Comparison of ENCODE assay signal across 8 mouse cellular contexts in genomic region chr7:28381938-28382337, GRCm38 (mm10). TPM values are rescaled to one million over a fixed set of nuclear protein-coding genes. Genes with fewer than 3 reads are reported as not detected.
DNase-seq lines count a peak whose midpoint lies in the region; ATAC-seq and TF ChIP-seq lines count a peak whose summit lies in the region.

No protein-coding gene starts in this region.

- H3K9ac ChIP-seq in ES-E14 (ENCODE audit: insufficient read depth, low read depth, low read length, poor library complexity, severe bottlenecking), result peak overlapping the region; percentile 84
- H3K9ac ChIP-seq in hindbrain, embryonic 13.5 days, result peak overlapping the region; percentile 61; the same call in 1 of the 2 replicates
- H3K9ac ChIP-seq in limb, embryonic 15.5 days, result peak overlapping the region; percentile 37
- H3K9ac ChIP-seq in midbrain, embryonic 16.5 days (ENCODE audit: low read depth, low read length), result peak overlapping the region; percentile 52

- peaks cover 22% of the 10 kb centered on the region for H3K27me3 ChIP-seq in hindbrain, embryonic 13.5 days
- H3K27me3 ChIP-seq in limb, embryonic 15.5 days, result no peaks in the 10 kb centered on the region
- peaks cover 4% of the 10 kb centered on the region; the same call in 1 of the 2 replicates for H3K27me3 ChIP-seq in midbrain, embryonic 16.5 days (ENCODE audit: control insufficient read depth, insufficient read depth, low read depth, low read length)

- H3K27ac ChIP-seq in ES-E14 (ENCODE audit: insufficient read depth, low read depth, low read length, poor library complexity, severe bottlenecking), result peak overlapping the region; percentile 95
- H3K27ac ChIP-seq in hindbrain, embryonic 13.5 days, result peak overlapping the region; percentile 76
- H3K27ac ChIP-seq in limb, embryonic 15.5 days, result peak overlapping the region; percentile 99
- peak overlapping the region; percentile 40; the same call in 1 of the 2 replicates for H3K27ac ChIP-seq in midbrain, embryonic 16.5 days (ENCODE audit: low read length)

- in situ Hi-C loops in ES-E14 (cut with MboI; ENCODE audit: low sequenced_read_pairs in 2 of 2, unreplicated experiment in 2 of 2), result no loop called here

- peak overlapping the region; percentile 44 for H3K4me2 ChIP-seq in hindbrain, embryonic 13.5 days
- H3K4me2 ChIP-seq in limb, embryonic 15.5 days, result peak overlapping the region; percentile 66
- peak overlapping the region; percentile 40 for H3K4me2 ChIP-seq in midbrain, embryonic 16.5 days (ENCODE audit: low read length)

- DNase-seq in ES-E14 (ENCODE audit: low read depth, low spot score), result peak; percentile 34
- DNase-seq in adrenal gland, postnatal 36 days, result peak; percentile 82 to 89
- DNase-seq in forelimb bud, embryonic 11.5 days (ENCODE audit: low read depth, low spot score), result peak; percentile 83
- DNase-seq in spleen, postnatal 4 days (ENCODE audit: low spot score in 2 of 2), result peak; percentile 80 to 87
- DNase-seq in layer of hippocampus, adult 9-10 months (ENCODE audit: low spot score), result no peak

- 6% methylated on average over 20 of the region's 20 CpGs for WGBS in hindbrain, embryonic 13.5 days
- 1% methylated on average over 20 of the region's 20 CpGs for WGBS in limb, embryonic 15.5 days
- 7% methylated on average over 20 of the region's 20 CpGs for WGBS in midbrain, embryonic 16.5 days

- H3K9me3 ChIP-seq in ES-E14 (ENCODE audit: control insufficient read depth, insufficient read depth, low read depth, low read length), result no peaks in the 10 kb centered on the region
- no peaks in the 10 kb centered on the region for H3K9me3 ChIP-seq in hindbrain, embryonic 13.5 days
- H3K9me3 ChIP-seq in limb, embryonic 15.5 days, result no peaks in the 10 kb centered on the region
- H3K9me3 ChIP-seq in midbrain, embryonic 16.5 days (replicated peaks; ENCODE audit: control insufficient read depth, low read length, poor library complexity, severe bottlenecking), result no peaks in the 10 kb centered on the region

- peaks cover 12% of the 10 kb centered on the region for H3K36me3 ChIP-seq in ES-E14 (ENCODE audit: control insufficient read depth, insufficient read depth, low read length, poor library complexity, severe bottlenecking)
- peaks cover 17% of the 10 kb centered on the region for H3K36me3 ChIP-seq in hindbrain, embryonic 13.5 days
- peaks cover 20% of the 10 kb centered on the region for H3K36me3 ChIP-seq in limb, embryonic 15.5 days
- H3K36me3 ChIP-seq in midbrain, embryonic 16.5 days (ENCODE audit: control insufficient read depth, insufficient read depth, low read length), result 0 out of 2 replicates have a peak, but pooled peaks cover 3% of the 10 kb centered on the region

- ATAC-seq in hindbrain, embryonic 13.5 days (ENCODE audit: low FRiP score), result peak; percentile 6; the same call in 1 of the 2 replicates
- peak; percentile 49; the same call in 1 of the 2 replicates for ATAC-seq in limb, embryonic 15.5 days (ENCODE audit: insufficient number of reproducible peaks, low FRiP score, low TSS enrichment, low read depth)
- ATAC-seq in midbrain, embryonic 16.5 days, result 0 out of 2 replicates have a peak, but pooled peaks have one; percentile 29

- H3K4me3 ChIP-seq in ES-E14 (ENCODE audit: insufficient read depth in 1 of 2, low read depth in 1 of 2, low read length in 2 of 2, poor library complexity in 1 of 2, severe bottlenecking in 1 of 2), result peak overlapping the region; percentile 61 to 68
- no peak overlapping the region for H3K4me3 ChIP-seq in hindbrain, embryonic 13.5 days
- peak overlapping the region; percentile 36 for H3K4me3 ChIP-seq in limb, embryonic 15.5 days
- peak overlapping the region; percentile 9 for H3K4me3 ChIP-seq in midbrain, embryonic 16.5 days (ENCODE audit: low read depth, low read length)

- H3K4me1 ChIP-seq in ES-E14 (ENCODE audit: control insufficient read depth in 2 of 2, insufficient read depth in 2 of 2, low read length in 2 of 2, poor library complexity in 1 of 2), result peaks cover 15 to 27% of the 10 kb centered on the region in 2 experiments; a peak in 3 of 4 replicates
- H3K4me1 ChIP-seq in hindbrain, embryonic 13.5 days (replicated peaks), result peaks cover 51% of the 10 kb centered on the region
- H3K4me1 ChIP-seq in limb, embryonic 15.5 days, result peaks cover 68% of the 10 kb centered on the region
- H3K4me1 ChIP-seq in midbrain, embryonic 16.5 days (ENCODE audit: control insufficient read depth, insufficient read depth, low read length), result peaks cover 12% of the 10 kb centered on the region; the same call in 1 of the 2 replicates

TF ChIP-seq in ES-E14, 5 proteins besides CTCF, POLR2A, EP300 and RAD21:
- TF ChIP-seq CHD2 (IDR thresholded peaks at IDR 0.05; ENCODE audit: low read depth, low read length) (no peak), HCFC1 (IDR thresholded peaks at IDR 0.05; ENCODE audit: borderline replicate concordance, insufficient read depth, low read length) (no peak), MAFK (IDR thresholded peaks at IDR 0.05; ENCODE audit: insufficient read depth, low read depth, low read length) (no peak), ZC3H11A (IDR thresholded peaks at IDR 0.05; ENCODE audit: borderline replicate concordance, low read depth, low read length) (no peak)

RNA-seq across cellular contexts. Expression of gene Zfp36, which starts 1.9 kb away (rescaled TPM):
- total RNA-seq in ES-E14 (2012; rRNA removed), result 3.9 and 5.0 TPM in 2 replicates
- total RNA-seq in adrenal gland, postnatal 36 days (2021), result 10 to 100 TPM; 19.0 to 26.1 TPM
- polyA plus RNA-seq in hindbrain, embryonic 13.5 days (2015; fragmentation: Nextera tagmentation; extraction: Ambion mirVana), result 4.6 and 4.9 TPM in 2 replicates
- polyA plus RNA-seq in limb, embryonic 15.5 days (2015; fragmentation: Nextera tagmentation; extraction: Ambion mirVana), result 22.8 and 26.0 TPM in 2 replicates
- 2.9 and 3.3 TPM in 2 replicates for polyA plus RNA-seq in midbrain, embryonic 16.5 days (2015; fragmentation: Nextera tagmentation; extraction: Ambion mirVana)

RNA-seq across cellular contexts. Expression of gene Plekhg2, which starts 9.5 kb away (rescaled TPM):
- 15.0 TPM in 2 replicates for total RNA-seq in ES-E14 (2012; rRNA removed)
- 10 to 100 TPM; 19.0 to 27.2 TPM for total RNA-seq in adrenal gland, postnatal 36 days (2021)
- polyA plus RNA-seq in hindbrain, embryonic 13.5 days (2015; fragmentation: Nextera tagmentation; extraction: Ambion mirVana), result 32.0 and 34.6 TPM in 2 replicates
- polyA plus RNA-seq in limb, embryonic 15.5 days (2015; fragmentation: Nextera tagmentation; extraction: Ambion mirVana), result 54.4 and 54.8 TPM in 2 replicates
- polyA plus RNA-seq in midbrain, embryonic 16.5 days (2015; fragmentation: Nextera tagmentation; extraction: Ambion mirVana), result 22.9 and 23.1 TPM in 2 replicates

RNA-seq across cellular contexts. Expression of gene Med29, which starts 10.6 kb away (rescaled TPM):
- total RNA-seq in ES-E14 (2012; rRNA removed), result 34.8 and 50.8 TPM in 2 replicates
- 10 to 100 TPM; 33.6 to 47.4 TPM for total RNA-seq in adrenal gland, postnatal 36 days (2021)
- polyA plus RNA-seq in hindbrain, embryonic 13.5 days (2015; fragmentation: Nextera tagmentation; extraction: Ambion mirVana), result 43.7 and 44.8 TPM in 2 replicates
- 44.8 and 45.1 TPM in 2 replicates for polyA plus RNA-seq in limb, embryonic 15.5 days (2015; fragmentation: Nextera tagmentation; extraction: Ambion mirVana)
- polyA plus RNA-seq in midbrain, embryonic 16.5 days (2015; fragmentation: Nextera tagmentation; extraction: Ambion mirVana), result 39.6 and 40.3 TPM in 2 replicates

RNA-seq across cellular contexts. Expression of gene Paf1, which starts 10.8 kb away (rescaled TPM):
- 74.5 and 83.9 TPM in 2 replicates for total RNA-seq in ES-E14 (2012; rRNA removed)
- total RNA-seq in adrenal gland, postnatal 36 days (2021), result 10 to 100 TPM; 67.3 to 77.7 TPM
- polyA plus RNA-seq in hindbrain, embryonic 13.5 days (2015; fragmentation: Nextera tagmentation; extraction: Ambion mirVana), result 93.0 and 100 TPM in 2 replicates
- polyA plus RNA-seq in limb, embryonic 15.5 days (2015; fragmentation: Nextera tagmentation; extraction: Ambion mirVana), result 67.6 and 73.4 TPM in 2 replicates
- polyA plus RNA-seq in midbrain, embryonic 16.5 days (2015; fragmentation: Nextera tagmentation; extraction: Ambion mirVana), result 96.1 and 109 TPM in 2 replicates

RNA-seq across cellular contexts. Expression of gene Rps16, which starts 31.5 kb away (rescaled TPM):
- 1,678 and 1,740 TPM in 2 replicates for total RNA-seq in ES-E14 (2012; rRNA removed)
- total RNA-seq in adrenal gland, postnatal 36 days (2021), result 1,000 to 10,000 TPM; 1,072 to 1,115 TPM
- polyA plus RNA-seq in hindbrain, embryonic 13.5 days (2015; fragmentation: Nextera tagmentation; extraction: Ambion mirVana), result 537 and 543 TPM in 2 replicates
- polyA plus RNA-seq in limb, embryonic 15.5 days (2015; fragmentation: Nextera tagmentation; extraction: Ambion mirVana), result 822 and 1,022 TPM in 2 replicates
- 414 and 435 TPM in 2 replicates for polyA plus RNA-seq in midbrain, embryonic 16.5 days (2015; fragmentation: Nextera tagmentation; extraction: Ambion mirVana)

Comparison
In these comparisons a context has a peak if more than half of its experiments do, and no peak if none do; other contexts are left out.
1. H3K27ac ChIP-seq: peak in every context shown above with its lines; median percentile 99 in limb, embryonic 15.5 days; 95 in ES-E14; 76 in hindbrain, embryonic 13.5 days; 40 in midbrain, embryonic 16.5 days.